Mouse (Mus musculus): Measurements from ENCODE around the gene Cldn7. TPM values are rescaled to one million over a fixed set of nuclear protein-coding genes. Genes with fewer than 3 reads are reported as not detected.

The Cldn7 gene
- total RNA-seq, 4 experiments from 2014 or later, result 0.55 TPM; not detected in 3

DNA sequence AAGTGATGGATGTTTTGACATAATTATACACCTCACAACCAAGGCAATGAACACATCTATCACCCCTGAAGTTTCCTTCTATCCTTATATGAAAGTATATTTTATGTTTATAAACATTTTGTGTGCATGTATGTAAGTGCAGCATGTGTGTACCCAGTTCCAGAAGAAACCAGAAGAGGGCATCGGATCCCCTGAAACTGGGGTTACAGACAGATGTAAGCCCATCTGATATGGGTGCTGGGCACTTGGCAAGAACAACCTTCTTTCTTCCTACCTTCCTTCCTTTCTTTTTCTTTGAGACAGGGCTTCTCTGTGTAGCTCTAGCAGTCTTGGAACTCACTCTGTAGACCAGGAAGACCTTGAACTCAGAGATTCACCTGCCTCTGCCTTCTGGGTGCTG, 8.4 kb upstream of the Cldn7 start:
- no peak for DNase-seq

DNA sequence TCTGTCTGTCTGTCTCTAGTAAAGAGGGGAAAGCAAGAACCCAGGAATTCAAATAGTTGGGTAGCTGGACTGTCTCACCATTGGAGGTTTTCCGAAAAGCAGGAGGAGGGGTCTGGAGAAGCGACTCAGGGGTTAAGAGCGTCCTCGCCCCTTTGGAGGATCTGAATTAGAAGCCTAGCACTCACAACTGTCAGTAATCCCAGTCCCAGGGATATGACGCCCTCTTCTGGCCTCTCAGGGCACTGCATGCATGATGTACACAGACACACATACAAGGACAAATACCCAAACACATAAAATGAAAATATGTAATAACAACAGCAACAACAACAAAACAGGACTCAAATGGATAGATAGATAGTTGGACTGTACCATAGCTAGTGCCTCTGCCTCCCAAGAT, 4.0 kb upstream of the Cldn7 start:
- DNase-seq, result no peak

DNA sequence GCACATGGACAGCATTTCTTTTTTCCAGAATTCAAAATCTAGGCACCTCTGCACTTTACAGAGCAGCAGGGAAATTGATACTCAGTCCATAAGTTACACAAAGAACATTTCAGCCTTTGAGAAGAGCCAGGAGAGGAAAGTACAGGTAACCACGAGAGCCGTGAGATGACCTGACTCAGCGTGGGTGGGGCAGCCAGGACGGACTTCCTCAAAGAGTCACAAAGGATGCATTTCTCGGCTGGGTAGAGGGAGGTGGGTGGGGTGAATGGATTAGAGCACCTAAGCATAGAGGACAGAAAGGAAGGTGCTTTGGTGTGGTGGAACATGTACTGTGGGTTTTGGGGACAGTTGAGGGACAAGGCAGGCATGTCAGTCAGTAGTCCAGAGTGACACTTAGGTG, 2.7 kb upstream of the Cldn7 start:
- DNase-seq, result no peak

DNA sequence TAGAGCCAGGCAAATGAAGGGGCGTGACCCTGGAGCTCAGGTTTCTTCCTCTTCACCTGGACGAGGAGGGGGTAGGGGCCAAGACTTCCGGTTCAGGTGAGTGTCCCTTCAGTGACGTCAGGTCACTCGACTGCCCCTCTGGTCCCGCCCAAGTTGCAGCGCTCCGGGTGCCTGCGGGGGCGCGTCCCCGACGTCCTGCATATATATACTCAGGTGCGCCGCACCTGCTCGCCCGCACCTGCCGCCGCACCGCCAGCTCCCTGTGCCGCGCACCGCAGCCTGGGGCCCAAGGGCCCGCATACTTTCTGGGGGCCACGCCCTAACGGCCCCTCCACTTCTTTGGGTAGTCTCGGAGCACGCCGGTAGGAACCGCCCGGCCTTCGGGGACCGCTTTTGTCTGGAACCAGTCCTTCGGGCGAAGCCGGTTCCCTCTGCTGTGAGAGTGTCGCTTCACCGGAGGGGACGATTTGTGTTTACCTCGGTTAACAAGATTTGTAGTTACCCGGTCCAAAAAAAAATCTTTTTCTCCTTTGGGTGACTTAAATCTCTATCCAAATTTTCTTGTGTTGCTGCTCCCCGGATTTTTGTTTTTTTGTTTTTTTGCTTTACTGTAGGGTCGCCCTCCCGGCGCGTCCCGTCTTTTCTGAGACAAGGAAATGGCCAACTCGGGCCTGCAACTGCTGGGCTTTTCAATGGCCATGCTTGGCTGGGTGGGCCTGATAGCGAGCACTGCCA, 859 bp downstream of the Cldn7 start:
- no peak for DNase-seq

DNA sequence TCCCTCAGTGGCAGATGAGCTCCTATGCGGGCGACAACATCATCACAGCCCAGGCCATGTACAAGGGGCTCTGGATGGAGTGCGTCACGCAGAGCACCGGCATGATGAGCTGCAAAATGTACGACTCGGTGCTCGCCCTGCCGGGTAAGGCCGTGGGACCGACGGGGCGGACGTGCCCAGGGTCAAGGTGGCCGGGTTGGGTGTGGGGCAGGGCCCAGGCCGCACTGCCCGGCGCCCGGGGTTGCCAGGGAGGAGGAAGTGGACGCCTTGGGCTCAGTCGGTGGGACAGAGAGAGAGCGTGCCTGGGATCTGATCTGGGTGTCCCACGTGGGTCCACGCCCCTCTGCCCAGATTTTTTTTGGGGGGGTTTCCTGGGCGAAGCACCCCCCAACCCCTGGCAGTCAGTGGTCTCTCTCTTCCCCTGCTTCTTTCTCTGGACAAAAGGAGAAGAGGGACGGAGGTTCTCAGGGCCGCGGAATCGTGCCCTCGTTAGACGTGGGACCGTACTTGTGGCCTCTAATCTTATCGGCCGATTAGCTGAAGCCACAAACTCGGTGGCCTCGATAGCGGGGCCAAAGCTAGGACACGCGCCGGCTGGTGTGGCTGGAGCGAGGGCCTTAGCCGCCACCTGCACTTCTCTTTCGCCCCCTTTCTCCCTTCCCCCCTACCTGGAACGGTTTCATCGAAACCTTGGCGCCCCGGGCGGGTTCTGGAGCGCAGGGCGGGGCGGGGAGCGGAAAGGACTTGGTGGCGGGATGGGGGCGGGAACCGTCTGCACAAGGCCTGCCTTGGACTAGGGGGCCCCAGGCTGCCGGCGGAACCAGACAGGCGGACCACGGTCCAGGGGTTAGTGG, 1.7 kb downstream of the Cldn7 start:
- DNase-seq, result no peak

DNA sequence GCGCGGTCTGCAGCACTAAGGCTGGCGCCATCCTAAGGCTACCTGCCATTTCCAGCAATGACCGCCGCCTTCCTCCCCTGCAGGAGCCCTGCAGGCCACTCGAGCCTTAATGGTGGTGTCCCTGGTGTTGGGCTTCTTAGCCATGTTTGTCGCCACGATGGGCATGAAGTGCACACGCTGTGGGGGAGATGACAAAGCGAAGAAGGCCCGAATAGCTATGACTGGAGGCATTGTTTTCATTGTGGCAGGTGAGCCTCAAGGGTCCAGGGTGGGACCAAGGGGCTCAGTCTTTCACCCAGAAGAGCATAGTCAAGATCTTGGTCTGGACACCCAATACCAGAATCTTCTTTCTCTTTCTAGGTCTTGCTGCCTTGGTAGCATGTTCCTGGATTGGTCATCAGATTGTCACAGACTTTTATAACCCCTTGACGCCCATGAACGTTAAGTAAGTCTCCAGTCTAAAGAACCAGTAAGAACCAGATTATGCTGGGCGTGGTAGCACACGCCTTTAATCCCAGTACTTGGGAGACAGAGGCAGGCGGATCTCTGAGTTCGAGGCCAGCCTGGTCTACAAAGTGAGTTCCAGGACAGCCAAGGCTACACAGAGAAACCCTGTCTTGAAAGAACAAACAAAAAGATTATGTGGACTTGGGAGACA, 2.4 kb downstream of the Cldn7 start:
- DNase-seq, result no peak

DNA sequence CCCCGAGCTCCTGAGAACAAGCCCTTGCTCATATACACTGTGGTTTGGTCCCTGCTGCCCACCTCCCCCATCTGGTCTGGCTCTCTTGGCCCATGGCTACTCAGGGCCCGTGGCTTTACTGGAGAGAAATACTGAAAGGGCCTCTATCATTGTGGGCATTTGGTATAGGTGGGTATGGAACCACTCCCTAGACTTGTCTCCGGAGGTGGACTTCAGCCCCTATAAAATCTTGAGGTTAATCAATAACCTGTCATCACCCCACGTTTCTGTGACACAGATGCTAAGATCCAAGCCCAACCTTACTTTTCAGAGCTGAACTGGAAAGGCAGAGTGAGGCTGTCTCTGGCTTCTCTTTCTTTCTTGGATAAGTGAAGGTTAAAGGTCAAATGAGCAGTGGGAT, 4.2 kb downstream of the Cldn7 start:
- DNase-seq, result no peak

DNA sequence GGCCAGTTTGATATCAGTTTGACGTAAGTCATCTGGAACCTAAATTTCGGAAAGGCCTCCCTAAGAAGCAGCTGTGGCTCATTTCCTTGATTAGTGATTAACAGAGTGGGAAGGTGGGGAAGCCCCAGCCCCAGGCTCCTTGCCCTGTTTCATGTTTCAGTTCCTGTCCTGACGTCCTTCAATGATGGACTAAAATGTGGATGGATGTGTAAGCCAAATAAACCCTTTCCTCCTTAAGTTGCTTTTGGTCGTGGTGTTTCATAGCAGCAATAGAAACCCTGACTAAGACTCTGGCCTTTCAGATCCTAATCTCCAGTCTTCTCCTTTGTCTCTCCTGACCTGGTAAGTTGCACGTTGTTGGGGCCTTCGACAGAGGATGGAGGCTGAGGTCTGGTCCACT, 5.6 kb downstream of the Cldn7 start:
- no peak for DNase-seq

DNA sequence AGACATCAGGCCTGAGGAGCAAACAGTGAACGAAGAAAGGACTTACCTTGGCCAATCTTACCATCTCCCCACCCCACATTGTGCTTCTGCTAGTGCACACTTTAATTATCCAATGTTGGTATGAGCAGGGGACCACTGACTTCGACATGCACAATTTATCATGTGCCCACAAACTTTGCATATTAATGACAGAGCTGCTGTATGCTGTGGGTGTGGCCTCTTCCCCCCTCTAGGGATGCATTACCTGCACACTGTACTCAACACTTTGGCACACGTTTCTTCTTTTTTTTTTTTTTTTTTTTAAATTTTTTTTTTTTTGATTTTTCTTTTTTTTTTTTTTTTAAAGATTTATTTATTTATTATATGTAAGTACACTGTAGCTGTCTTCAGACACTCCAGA, 6.2 kb downstream of the Cldn7 start:
- no peak for DNase-seq

DNA sequence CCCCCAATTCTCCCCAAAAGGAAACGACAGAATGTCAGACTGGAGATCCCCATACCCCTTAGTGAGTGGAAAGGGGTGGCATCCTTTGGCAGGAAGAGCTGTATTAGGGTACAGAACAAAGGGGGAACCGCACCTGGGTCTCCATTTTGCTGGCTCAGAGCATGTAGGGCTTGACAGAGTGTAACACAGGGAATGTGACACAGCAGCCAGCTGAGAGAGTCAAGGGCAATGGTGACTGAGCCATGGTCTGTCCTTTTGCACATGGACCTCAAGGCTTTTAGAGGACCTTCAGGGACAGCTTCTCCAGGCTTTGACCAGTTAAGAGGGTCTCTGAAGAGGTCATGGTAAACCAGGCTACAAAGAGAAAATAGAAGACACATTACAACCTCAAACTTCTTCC, 10.3 kb downstream of the Cldn7 start:
- no peak for DNase-seq

DNA sequence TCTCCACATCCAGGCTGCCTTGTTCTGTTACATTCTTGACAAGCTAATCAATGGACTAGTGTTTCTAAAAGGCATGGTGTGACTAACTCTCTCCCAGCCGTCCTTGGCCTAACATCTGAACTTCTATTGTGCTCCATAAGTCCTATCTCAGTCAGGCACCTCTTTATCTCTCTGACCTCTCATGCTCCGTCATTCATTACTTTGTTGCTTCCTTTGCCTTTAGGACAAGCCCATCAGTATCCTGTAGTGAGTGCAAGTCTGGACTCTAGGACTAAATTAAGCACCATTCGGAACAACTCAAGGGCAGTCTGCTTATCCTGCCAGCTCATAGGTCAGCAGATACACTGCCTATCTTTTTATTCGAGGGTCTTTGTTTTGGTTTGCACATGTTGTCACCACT, 11.7 kb downstream of the Cldn7 start:
- DNase-seq, result no peak

DNA sequence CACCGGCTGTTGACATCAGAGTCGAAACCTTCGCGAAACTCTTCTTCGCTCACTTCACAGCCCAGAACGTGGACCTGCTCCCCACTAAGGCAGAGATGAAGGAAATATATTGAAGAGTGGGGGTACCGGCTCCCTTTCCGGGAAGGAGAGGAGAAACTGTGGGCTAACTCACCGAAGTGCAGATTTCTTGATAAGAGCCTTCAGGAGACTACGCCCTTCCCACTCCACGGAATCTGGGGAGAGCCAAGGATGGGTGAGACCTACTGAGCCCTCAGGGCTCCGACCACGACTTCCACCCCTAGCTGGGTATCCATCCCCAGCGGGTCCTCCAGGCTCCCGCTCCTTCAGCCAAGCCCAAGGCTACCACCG, 15.2 kb downstream of the Cldn7 start:
- no peak for DNase-seq

DNA sequence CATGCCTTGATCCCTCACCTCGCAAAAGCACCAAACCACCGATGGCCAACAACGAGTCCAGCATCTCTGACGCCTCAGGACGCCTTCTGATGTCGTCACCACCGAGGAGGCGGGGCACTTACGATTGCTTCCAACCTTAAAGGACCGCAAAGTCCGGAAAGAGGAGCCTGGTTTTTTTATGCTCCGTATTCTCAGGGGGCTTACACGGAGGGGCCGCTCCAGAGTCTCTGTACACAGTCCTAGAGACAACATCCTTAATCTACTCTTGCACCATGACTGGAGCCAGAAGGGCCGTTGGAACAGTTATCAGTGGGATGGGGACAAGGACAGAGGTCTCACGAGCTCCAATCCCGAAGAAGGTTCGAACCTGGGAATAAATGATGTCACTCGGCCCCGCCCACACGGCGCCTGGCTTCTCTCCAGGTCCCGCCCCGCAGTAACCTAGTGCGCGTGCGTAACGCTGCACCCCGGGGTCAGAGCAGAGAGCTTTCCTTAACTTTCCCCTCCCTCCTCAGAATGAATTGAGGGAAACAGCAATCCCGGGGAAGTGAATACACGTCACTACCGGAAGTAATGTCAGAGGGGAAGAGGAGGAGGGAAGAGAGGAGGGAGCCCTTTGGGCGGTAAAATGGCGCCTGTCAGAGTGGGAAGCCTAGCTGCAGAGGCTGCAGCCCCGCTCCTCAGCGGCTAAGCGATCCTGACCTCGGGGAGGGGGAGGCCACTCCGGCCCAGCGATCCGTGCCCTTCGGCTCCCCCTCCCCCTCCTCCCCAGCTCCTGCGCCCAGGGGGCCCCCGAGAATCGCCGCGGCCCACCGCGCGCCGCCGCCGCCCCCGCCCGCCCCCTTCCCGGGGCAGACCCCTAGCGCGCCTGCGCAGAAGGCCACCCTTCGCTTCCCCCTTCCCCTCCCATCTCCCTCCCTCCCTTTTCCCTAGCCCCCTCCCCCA, 15.9 kb downstream of the Cldn7 start:
- DNase-seq, result peak; percentile 99

DNA sequence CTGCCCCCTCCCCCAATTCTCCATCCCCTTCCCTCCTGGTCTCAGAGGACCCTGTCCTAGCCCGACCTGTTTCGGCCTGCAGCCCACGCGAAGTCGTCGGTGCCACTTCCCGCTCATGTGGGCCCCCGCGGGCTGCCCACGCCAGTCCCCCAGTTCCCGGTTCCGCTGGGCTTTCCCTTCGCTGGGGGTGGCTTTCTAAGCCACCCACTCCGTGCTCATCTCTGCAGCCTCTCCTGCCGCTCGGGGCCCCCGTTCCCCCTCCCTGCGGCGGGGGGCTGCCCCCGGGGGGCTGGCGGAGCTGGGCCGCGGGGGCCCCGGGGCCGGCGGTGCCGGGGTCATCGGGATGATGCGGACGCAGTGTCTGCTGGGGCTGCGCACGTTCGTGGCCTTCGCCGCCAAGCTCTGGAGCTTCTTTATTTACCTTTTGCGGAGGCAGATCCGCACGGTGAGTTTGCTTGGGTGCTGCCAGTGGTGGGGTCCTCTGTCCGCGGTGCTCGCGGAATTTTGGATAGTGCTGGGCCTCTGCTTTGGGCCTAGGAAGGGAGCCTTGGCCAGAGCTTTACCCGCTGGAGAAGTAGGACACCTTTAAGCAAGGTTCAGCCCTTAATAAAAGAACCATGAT, 16.7 kb downstream of the Cldn7 start, which contains the start of gene Ctdnep1:
Ctdnep1 (plus strand) TSS at position 16 of the 622 bp plus-strand sequence.
- DNase-seq, result peak; percentile 48

DNA sequence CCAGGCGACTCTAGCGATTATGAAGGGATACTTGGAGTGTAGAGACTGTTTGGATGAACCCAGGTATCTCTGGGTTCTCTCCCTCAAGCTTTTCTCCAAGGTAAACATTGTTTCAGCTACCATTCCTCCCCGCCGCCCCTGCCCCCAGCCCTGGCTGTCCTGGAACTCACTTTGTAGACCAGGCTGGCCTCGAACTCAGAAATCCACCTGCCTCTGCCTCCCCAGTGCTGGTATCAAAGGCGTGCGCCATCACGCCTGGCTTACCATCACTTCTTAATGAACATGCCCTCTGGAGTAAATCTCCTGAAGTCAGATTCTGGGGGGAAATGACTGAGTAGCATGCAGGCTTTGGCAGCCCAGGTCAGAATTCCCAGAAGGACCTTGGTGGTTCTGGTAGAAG, 17.6 kb downstream of the Cldn7 start, which contains the start of gene Elp5:
Elp5 (minus strand) TSS at position 293 of the 400 bp plus-strand sequence.
- no peak for DNase-seq

DNA sequence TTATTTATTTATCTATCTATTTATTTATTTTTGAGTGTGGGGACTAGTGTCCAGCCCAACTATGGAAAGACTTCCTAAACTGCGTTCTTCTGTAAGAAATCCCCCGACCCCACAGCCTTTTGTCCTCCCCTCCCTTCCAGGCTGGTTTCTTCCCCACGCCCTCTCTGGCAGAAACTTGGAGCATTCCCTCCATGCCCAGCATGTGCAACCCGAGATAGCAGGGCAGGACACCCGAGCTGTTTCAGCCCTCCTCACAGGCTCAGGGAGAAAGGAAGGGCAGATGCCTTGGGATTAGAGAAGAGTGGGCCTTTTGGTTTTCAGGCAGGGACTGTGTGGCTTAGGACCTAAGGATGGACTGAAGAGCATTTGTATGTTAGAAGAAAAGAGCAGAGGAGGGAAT, 18.3 kb downstream of the Cldn7 start:
- peak; percentile 8 for DNase-seq

DNA sequence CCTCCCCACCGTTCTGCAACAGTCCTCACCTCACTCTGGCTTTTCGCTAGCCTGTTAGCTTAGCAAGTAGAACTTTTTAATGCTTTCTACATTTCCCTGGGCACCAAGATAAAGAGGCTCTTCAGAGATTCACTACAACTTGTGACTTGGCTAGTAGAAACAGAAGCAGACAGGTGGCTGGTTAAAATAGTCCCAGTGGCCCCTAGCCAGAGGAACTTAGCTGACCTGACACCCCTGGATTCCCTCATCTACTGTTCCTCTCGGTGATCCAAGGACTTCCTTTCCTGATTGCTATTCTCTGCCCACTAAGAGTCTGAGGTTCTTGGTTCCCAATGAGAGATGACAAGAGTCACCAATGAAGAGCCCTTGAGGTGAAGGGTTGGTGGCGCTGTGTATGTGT, 18.8 kb downstream of the Cldn7 start:
- DNase-seq, result no peak

DNA sequence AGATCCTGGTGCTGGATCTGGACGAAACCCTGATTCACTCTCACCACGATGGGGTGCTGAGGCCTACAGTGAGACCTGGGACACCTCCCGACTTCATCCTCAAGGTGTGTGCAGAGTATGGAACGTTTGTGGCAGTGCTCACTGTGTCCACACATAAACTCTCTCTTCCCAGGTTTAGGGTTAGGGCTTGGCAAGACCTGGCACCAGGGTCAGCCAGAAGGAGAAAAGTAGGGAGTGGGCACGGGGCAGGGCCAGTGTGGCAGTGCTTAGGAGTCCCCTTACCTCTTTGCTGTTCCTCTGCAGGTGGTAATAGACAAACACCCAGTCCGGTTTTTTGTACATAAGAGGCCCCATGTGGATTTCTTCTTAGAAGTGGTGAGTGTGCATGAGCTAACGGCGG, 19.9 kb downstream of the Cldn7 start:
- peak; percentile 8 for DNase-seq

DNA sequence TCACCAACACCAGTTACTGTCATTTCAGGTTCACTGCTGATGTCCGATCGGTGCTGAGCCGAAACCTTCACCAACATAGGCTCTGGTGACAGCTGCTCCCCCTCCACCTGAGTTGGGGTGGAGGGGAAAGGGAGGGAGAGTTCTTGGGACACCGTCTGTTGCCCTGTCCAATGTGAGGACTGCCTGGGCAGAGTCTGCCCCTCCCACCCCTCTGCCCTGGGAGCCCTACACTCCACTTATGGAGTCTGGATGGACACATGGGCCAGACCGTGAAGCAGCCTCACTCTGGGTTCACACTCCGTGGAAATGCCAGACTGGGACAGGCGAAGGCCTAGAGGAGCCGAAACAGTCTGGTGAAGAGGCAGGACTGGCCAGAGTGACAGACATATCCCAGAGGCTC, 25.4 kb downstream of the Cldn7 start:
- no peak for DNase-seq

DNA sequence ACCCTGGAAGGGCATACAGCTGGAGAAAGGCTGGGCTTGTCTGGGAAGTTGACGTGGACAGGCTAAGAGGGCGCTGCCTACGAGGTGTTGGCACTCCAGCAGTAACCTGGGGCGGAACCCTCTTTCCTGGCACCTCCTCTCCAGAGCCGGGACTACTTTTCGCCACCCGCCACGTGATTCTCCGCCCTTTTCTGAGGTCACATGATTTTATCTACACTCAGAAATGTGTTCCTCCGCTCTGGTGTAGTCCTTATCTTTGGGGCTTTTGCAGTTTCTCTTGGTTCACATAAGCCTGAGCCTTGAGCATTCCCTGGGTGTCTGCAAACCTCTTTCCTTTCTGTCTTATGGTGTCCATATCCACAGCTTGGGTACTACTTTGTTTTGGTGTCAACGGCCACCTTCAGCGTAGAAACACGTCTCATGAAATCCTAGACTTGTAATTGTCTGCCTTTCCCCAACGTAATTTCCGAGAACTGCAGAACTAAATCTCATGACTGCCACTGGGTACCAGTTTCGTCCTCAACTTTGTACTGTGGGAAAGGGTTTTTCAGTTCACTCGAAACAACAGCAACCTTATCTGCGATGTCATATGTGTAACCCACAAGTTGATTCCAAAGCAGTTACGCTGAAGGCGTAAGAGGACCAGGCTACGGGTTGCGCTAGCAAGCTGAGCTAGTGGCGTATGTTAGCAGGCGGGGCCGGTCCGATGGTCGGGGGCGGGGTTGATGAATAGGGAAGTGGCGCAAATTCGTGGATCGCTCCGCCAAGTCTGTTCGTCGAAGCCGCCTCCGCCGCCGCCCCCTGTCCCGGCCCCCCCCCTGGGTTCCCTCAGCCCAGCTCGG, 26.5 kb downstream of the Cldn7 start, which contains the start of gene Gabarap:
Gabarap (plus strand) TSS at position 294 of the 842 bp plus-strand sequence.
- peak; percentile 95 for DNase-seq

DNA sequence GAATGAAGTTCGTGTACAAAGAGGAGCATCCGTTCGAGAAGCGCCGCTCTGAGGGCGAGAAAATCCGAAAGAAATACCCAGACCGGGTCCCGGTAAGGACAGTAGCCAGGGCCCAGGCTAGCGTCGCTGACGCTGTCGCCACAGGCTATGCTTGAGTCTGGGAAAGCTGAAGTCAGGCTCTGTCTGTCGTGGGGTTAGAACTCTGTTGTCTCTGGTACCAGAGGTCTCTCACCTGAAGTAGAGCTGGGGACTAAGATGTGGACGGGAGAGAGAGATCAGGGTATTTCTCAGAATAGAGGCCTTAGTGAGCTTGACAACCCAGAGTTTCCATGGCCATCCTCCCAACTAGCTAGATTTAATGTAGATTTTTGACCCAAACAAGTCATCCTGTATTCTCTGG, 27.1 kb downstream of the Cldn7 start:
- DNase-seq, result no peak
